Mouse (Mus musculus): ENCODE data around the gene Fam71f2. TPM values are rescaled to one million over a fixed set of nuclear protein-coding genes. Genes with fewer than 3 reads are reported as not detected.

Fam71f2 gene
- polyA plus RNA-seq, 1 experiment, result not detected

DNA sequence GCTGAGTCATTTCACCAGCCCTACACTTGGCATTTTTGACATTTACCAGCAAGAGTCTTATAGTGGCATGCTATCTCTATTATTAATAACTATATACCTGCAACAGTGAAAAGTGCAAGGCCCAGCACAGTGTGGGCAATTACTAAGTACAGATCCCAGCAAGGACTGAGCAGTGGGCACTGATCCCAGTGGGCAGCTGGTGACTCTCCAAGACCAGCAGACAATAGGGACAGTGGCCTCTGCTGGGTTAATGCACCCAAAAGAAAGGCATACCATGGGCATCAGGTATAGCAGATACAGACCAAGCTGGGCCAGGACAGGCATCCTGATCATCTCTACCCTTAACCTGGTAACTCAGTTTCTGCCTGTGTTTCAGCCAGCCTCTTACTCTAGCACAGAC is 23.9 kb downstream of the Fam71f2 start:
- no peak overlapping the region for H3K27ac ChIP-seq (replicated peaks; ENCODE audit: low read depth, low read length)
- H3K4me1 ChIP-seq (ENCODE audit: control insufficient read depth, insufficient read depth, insufficient read length, low read length), result no peaks in the 10 kb centered on the region
- no peak overlapping the region for H3K4me3 ChIP-seq (ENCODE audit: insufficient read depth, low read depth, low read length)

DNA sequence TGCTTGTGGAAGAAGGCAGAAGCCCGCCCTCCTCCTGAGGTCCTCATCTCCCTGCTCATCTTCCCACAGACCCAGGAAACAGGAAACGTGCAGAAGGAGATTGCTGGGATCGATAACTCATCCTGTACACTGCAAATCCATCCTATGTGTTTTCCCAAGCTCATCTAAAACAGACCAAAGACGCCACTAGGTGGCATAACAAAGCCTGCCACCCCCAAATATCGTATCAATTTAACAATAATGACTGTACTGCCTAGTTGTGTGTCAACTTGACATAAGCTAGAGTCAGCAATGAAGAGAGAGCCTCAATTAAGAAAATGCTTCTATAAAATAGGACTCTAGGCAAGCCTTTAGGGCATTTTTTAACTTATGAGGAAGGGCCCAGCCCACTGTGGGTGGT is 24.3 kb downstream of the Fam71f2 start:
- Histone ChIP-seq H3K4me1 (ENCODE audit: control insufficient read depth, insufficient read depth, insufficient read length, low read length) (no peaks in the 10 kb centered on the region), H3K27ac (replicated peaks; ENCODE audit: low read depth, low read length) (no peak overlapping the region), H3K4me3 (ENCODE audit: insufficient read depth, low read depth, low read length) (no peak overlapping the region)

- H3K27ac ChIP-seq (replicated peaks; ENCODE audit: low read depth, low read length), result no peak overlapping the region
- no peaks in the 10 kb centered on the region for H3K4me1 ChIP-seq (ENCODE audit: control insufficient read depth, insufficient read depth, insufficient read length, low read length)
- H3K4me3 ChIP-seq (ENCODE audit: insufficient read depth, low read depth, low read length), result no peak overlapping the region
Observed at GRCm38 (mm10) chr6:29305462-29305861, 26.1 kb downstream of the Fam71f2 start.

GRCm38 (mm10) chr6:29308846-29309605 is 29.6 kb downstream of the Fam71f2 start:
- Histone ChIP-seq H3K4me1 (ENCODE audit: control insufficient read depth, insufficient read depth, insufficient read length, low read length) (no peaks in the 10 kb centered on the region), H3K4me3 (ENCODE audit: insufficient read depth, low read depth, low read length) (no peak overlapping the region), H3K27ac (replicated peaks; ENCODE audit: low read depth, low read length) (no peak overlapping the region)

- Histone ChIP-seq H3K4me1 (ENCODE audit: control insufficient read depth, insufficient read depth, insufficient read length, low read length) (no peaks in the 10 kb centered on the region), H3K27ac (replicated peaks; ENCODE audit: low read depth, low read length) (no peak overlapping the region), H3K4me3 (ENCODE audit: insufficient read depth, low read depth, low read length) (no peak overlapping the region)
Observed at GRCm38 (mm10) chr6:29313690-29314202, 34.4 kb downstream of the Fam71f2 start.

- H3K4me1 ChIP-seq (ENCODE audit: control insufficient read depth, insufficient read depth, insufficient read length, low read length), result no peaks in the 10 kb centered on the region
- H3K27ac ChIP-seq (replicated peaks; ENCODE audit: low read depth, low read length), result no peak overlapping the region
- H3K4me3 ChIP-seq (ENCODE audit: insufficient read depth, low read depth, low read length), result no peak overlapping the region
Observed at GRCm38 (mm10) chr6:29317286-29317685, 37.9 kb downstream of the Fam71f2 start.

- H3K4me1 ChIP-seq (ENCODE audit: control insufficient read depth, insufficient read depth, insufficient read length, low read length), result no peaks in the 10 kb centered on the region
- H3K27ac ChIP-seq (replicated peaks; ENCODE audit: low read depth, low read length), result no peak overlapping the region
- H3K4me3 ChIP-seq (ENCODE audit: insufficient read depth, low read depth, low read length), result no peak overlapping the region
Observed at GRCm38 (mm10) chr6:29317941-29318340, 38.5 kb downstream of the Fam71f2 start.

GRCm38 (mm10) chr6:29318879-29319278 is 39.5 kb downstream of the Fam71f2 start, which contains the start of gene Fam71f1:
Gene Fam71f1 (plus strand): TSS chr6:29319140.
- H3K4me3 ChIP-seq (ENCODE audit: insufficient read depth, low read depth, low read length), result no peak within 1 kb of the TSS
- no peak within 1 kb of the TSS for H3K27ac ChIP-seq (replicated peaks; ENCODE audit: low read depth, low read length)
- no peaks in the 10 kb centered on the region for H3K4me1 ChIP-seq (ENCODE audit: control insufficient read depth, insufficient read depth, insufficient read length, low read length)

DNA sequence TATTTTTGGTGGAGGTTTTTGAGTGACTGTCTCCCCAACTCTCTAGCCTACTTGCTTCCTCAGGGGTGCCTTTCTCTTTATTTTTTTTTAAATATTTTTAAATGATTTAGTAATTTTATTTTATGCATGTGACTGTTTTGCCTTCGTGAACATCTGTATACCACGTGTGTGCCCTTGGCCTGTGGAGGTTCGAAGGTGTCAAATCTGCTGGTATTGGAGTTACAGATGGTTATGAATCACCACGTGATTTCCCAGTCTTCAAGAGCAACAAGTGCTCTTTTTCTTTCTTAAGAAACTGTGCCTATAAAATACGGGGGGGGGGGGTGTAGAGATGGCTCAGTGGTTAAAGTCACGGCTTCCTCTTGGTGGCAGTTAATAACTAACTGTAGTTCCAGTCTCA is 42.2 kb downstream of the Fam71f2 start:
- Histone ChIP-seq H3K4me1 (ENCODE audit: control insufficient read depth, insufficient read depth, insufficient read length, low read length) (no peaks in the 10 kb centered on the region), H3K27ac (replicated peaks; ENCODE audit: low read depth, low read length) (no peak overlapping the region), H3K4me3 (ENCODE audit: insufficient read depth, low read depth, low read length) (no peak overlapping the region)

DNA sequence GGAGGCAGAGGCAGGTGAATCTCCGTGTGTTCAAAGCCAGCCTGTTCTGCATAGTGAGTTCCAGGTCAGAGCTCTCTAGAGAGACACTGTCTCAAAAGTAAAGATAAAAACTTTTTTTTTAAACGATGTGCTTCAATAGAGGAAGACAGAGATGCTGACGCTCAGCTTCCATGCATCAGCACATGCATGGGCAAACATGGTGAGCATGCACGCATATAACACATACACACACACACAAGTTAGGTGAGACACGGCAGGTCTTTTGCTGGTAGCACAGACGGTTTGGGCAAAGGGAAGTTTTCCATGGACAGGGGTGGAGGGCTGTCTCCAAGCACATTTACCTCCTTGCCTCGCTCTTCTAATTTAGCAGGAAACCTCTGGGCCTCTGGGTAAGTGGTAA is 42.8 kb downstream of the Fam71f2 start:
- Histone ChIP-seq H3K4me3 (ENCODE audit: insufficient read depth, low read depth, low read length) (no peak overlapping the region), H3K4me1 (ENCODE audit: control insufficient read depth, insufficient read depth, insufficient read length, low read length) (no peaks in the 10 kb centered on the region), H3K27ac (replicated peaks; ENCODE audit: low read depth, low read length) (no peak overlapping the region)

GRCm38 (mm10) chr6:29322735-29323134 is 43.3 kb downstream of the Fam71f2 start:
- Histone ChIP-seq H3K4me3 (ENCODE audit: insufficient read depth, low read depth, low read length) (no peak overlapping the region), H3K27ac (replicated peaks; ENCODE audit: low read depth, low read length) (no peak overlapping the region), H3K4me1 (ENCODE audit: control insufficient read depth, insufficient read depth, insufficient read length, low read length) (no peaks in the 10 kb centered on the region)

GRCm38 (mm10) chr6:29326961-29327360 is 47.6 kb downstream of the Fam71f2 start:
- no peak overlapping the region for H3K27ac ChIP-seq (replicated peaks; ENCODE audit: low read depth, low read length)
- no peak overlapping the region for H3K4me3 ChIP-seq (ENCODE audit: insufficient read depth, low read depth, low read length)
- no peaks in the 10 kb centered on the region for H3K4me1 ChIP-seq (ENCODE audit: control insufficient read depth, insufficient read depth, insufficient read length, low read length)

GRCm38 (mm10) chr6:29329514-29329913 is 50.1 kb downstream of the Fam71f2 start:
- Histone ChIP-seq H3K4me1 (ENCODE audit: control insufficient read depth, insufficient read depth, insufficient read length, low read length) (no peaks in the 10 kb centered on the region), H3K4me3 (ENCODE audit: insufficient read depth, low read depth, low read length) (no peak overlapping the region), H3K27ac (replicated peaks; ENCODE audit: low read depth, low read length) (no peak overlapping the region)
